In genomic region chr13:37821413-37821812, GRCm38 (mm10) we compare ENCODE assay signal across 8 mouse cellular contexts. TPM values are rescaled to one million over a fixed set of nuclear protein-coding genes. Genes with fewer than 3 reads are reported as not detected.
A peak's percentile ranks its signal among the peaks of the same experiment; 100 is the strongest.
DNase-seq lines count a peak whose midpoint lies in the region; ATAC-seq and TF ChIP-seq lines count a peak whose summit lies in the region.
"Had no signal": no experiment of that assay in that cellular context is flagged by ENCODE, and none has a peak within 500 bp of the region (broad histone marks: within the 10 kb centered on the region; RNA-seq: fewer than 3 reads in every experiment).

No protein-coding gene starts in this region.

- peak; percentile 70 for DNase-seq in hindbrain, postnatal 0 days (ENCODE audit: low spot score)
- no peak for DNase-seq in hindbrain, embryonic 11.5 days (ENCODE audit: low spot score)
- DNase-seq in CD4-positive helper T cell, adult 2 months (ENCODE audit: low read depth, low spot score), result peak; percentile 23
- peak; percentile 16 for DNase-seq in MN1 (ENCODE audit: low spot score)
- no peak for DNase-seq in urinary bladder, postnatal 4 days (ENCODE audit: low spot score in 2 of 2)
- DNase-seq in urinary bladder, postnatal 36 days (ENCODE audit: low spot score in 2 of 2), result no peak

- peak; percentile 40 for TF ChIP-seq CTCF in hindbrain, postnatal 0 days (IDR thresholded peaks at IDR 0.05; ENCODE audit: low read depth)

- ATAC-seq in hindbrain, postnatal 0 days, result peak; percentile 52; the same call in 1 of the 2 replicates
- ATAC-seq in hindbrain, embryonic 11.5 days (ENCODE audit: low FRiP score), result no peak
- ATAC-seq in liver, embryonic 15.5 days (ENCODE audit: insufficient read depth), result peak; percentile 8; the same call in 1 of the 2 replicates
- ATAC-seq: midbrain, embryonic 16.5 days had no signal

- peaks cover 5% of the 10 kb centered on the region; the same call in 1 of the 2 replicates for H3K4me1 ChIP-seq in hindbrain, postnatal 0 days (ENCODE audit: insufficient read depth, low read length)
- peaks cover 4% of the 10 kb centered on the region; the same call in 1 of the 2 replicates for H3K4me1 ChIP-seq in hindbrain, embryonic 11.5 days (replicated peaks; ENCODE audit: control insufficient read depth, insufficient read depth, low read length)
- H3K4me1 ChIP-seq in liver, embryonic 15.5 days (replicated peaks), result peaks cover 28% of the 10 kb centered on the region

- H3K9me3 ChIP-seq in hindbrain, postnatal 0 days (ENCODE audit: low read length), result no peaks in the 10 kb centered on the region
- no peaks in the 10 kb centered on the region for H3K9me3 ChIP-seq in hindbrain, embryonic 11.5 days (ENCODE audit: control insufficient read depth, low read length)
- H3K9me3 ChIP-seq in liver, embryonic 15.5 days (replicated peaks), result no peaks in the 10 kb centered on the region

- no peak overlapping the region for H3K4me2 ChIP-seq in hindbrain, postnatal 0 days (ENCODE audit: low read depth, low read length)
- H3K4me2 ChIP-seq in hindbrain, embryonic 11.5 days (replicated peaks; ENCODE audit: low read depth, low read length), result no peak overlapping the region
- H3K4me2 ChIP-seq in liver, embryonic 15.5 days, result no peak overlapping the region

- no peak overlapping the region for H3K4me3 ChIP-seq in hindbrain, postnatal 0 days (ENCODE audit: low read length)
- H3K4me3 ChIP-seq in hindbrain, embryonic 11.5 days (ENCODE audit: low read depth, low read length), result no peak overlapping the region
- no peak overlapping the region for H3K4me3 ChIP-seq in liver, embryonic 15.5 days (replicated peaks)

- no peak overlapping the region for H3K9ac ChIP-seq in hindbrain, postnatal 0 days (replicated peaks; ENCODE audit: low read length)
- no peak overlapping the region for H3K9ac ChIP-seq in hindbrain, embryonic 11.5 days (ENCODE audit: low read depth, low read length)
- H3K9ac ChIP-seq in liver, embryonic 15.5 days, result no peak overlapping the region

- 27% methylated on average over 4 of the region's 4 CpGs for WGBS in hindbrain, postnatal 0 days
- 33% methylated on average over 4 of the region's 4 CpGs for WGBS in hindbrain, embryonic 11.5 days
- 17% methylated on average over 4 of the region's 4 CpGs for WGBS in liver, embryonic 15.5 days (ENCODE audit: insufficient replicate concordance)

- H3K36me3 ChIP-seq in hindbrain, postnatal 0 days (ENCODE audit: insufficient read depth, low read length), result no peaks in the 10 kb centered on the region
- H3K36me3 ChIP-seq in hindbrain, embryonic 11.5 days (ENCODE audit: control insufficient read depth, insufficient read depth, low read length), result no peaks in the 10 kb centered on the region
- H3K36me3 ChIP-seq in liver, embryonic 15.5 days (replicated peaks), result no peaks in the 10 kb centered on the region

- H3K27ac ChIP-seq in hindbrain, postnatal 0 days, result no peak overlapping the region
- no peak overlapping the region for H3K27ac ChIP-seq in hindbrain, embryonic 11.5 days (ENCODE audit: low read depth, low read length)
- no peak overlapping the region for H3K27ac ChIP-seq in liver, embryonic 15.5 days (replicated peaks)

- no peaks in the 10 kb centered on the region for H3K27me3 ChIP-seq in hindbrain, postnatal 0 days (ENCODE audit: insufficient read depth, low read length)
- 0 out of 2 replicates have a peak, but pooled peaks cover 2% of the 10 kb centered on the region for H3K27me3 ChIP-seq in hindbrain, embryonic 11.5 days (ENCODE audit: control insufficient read depth, insufficient read depth, low read length)
- H3K27me3 ChIP-seq in liver, embryonic 15.5 days, result no peaks in the 10 kb centered on the region

RNA-seq across cellular contexts. Expression of gene Rreb1, which starts 43.2 kb away (rescaled TPM):
- 6.0 and 9.3 TPM in 2 replicates for total RNA-seq in hindbrain, postnatal 0 days (2014; rRNA removed)
- polyA plus RNA-seq in hindbrain, postnatal 0 days (2015; fragmentation: Nextera tagmentation; extraction: Ambion mirVana), result 2.3 and 3.2 TPM in 2 replicates
- polyA plus RNA-seq in hindbrain, embryonic 11.5 days (2014; fragmentation: Nextera tagmentation; extraction: Ambion mirVana), result 6.3 and 7.0 TPM in 2 replicates
- 5.0 and 5.4 TPM in 2 replicates for polyA plus RNA-seq in liver, embryonic 15.5 days (2015; fragmentation: Nextera tagmentation; extraction: Ambion mirVana)

Comparison
In these comparisons a context has a peak if more than half of its experiments do, and no peak if none do; other contexts are left out.
1. DNase-seq: peak in hindbrain, postnatal 0 days (single experiment), CD4-positive helper T cell, adult 2 months (single experiment) and MN1 (single experiment); none in hindbrain, embryonic 11.5 days (single experiment), urinary bladder, postnatal 4 days (0 of 2) and urinary bladder, postnatal 36 days (0 of 2).